In genomic region chr6:51723053-51723452, GRCm38 (mm10) we compare ENCODE assay signal across 13 mouse cellular contexts.
DNase-seq lines count a peak whose midpoint lies in the region; ATAC-seq and TF ChIP-seq lines count a peak whose summit lies in the region.
"Had no signal": no experiment of that assay in that cellular context is flagged by ENCODE, and none has a peak within 500 bp of the region (broad histone marks: within the 10 kb centered on the region; RNA-seq: fewer than 3 reads in every experiment).

No protein-coding gene starts in this region.

- no peak overlapping the region for H3K4me2 ChIP-seq in kidney, embryonic 15.5 days
- H3K4me2 ChIP-seq: midbrain, embryonic 15.5 days; neural tube, embryonic 15.5 days had no signal

- H3K4me3 ChIP-seq in kidney, adult 2 months (ENCODE audit: insufficient read depth, low read depth, low read length): no peak overlapping the region
- H3K4me3 ChIP-seq in kidney, embryonic 15.5 days (replicated peaks): no peak overlapping the region
- H3K4me3 ChIP-seq in lung, adult 2 months (replicated peaks; ENCODE audit: extremely low read depth, low read depth, low read length): no peak overlapping the region
- no peak overlapping the region for H3K4me3 ChIP-seq in thymus, adult 2 months (ENCODE audit: control insufficient read depth, insufficient read depth, low read length)
- H3K4me3 ChIP-seq: heart, embryonic 10.5 days; midbrain, embryonic 15.5 days; neural tube, embryonic 15.5 days had no signal

- DNase-seq in adrenal gland, postnatal 14 days: peak; percentile 40
- no peak for DNase-seq in adrenal gland, adult 18-20 months (ENCODE audit: low spot score in 2 of 2)
- peak; percentile 63 for DNase-seq in kidney, adult 2 months
- no peak for DNase-seq in Patski (ENCODE audit: low read depth, low spot score)
- DNase-seq in lung, adult 2 months: no peak
- DNase-seq in thymus, postnatal 36 days: no peak
- no peak for DNase-seq in thymus, adult 2 months
- DNase-seq: cerebellum, postnatal 36 days; layer of hippocampus, postnatal 36 days had no signal

- TF ChIP-seq POLR2A in kidney, adult 2 months (IDR thresholded peaks at IDR 0.05; ENCODE audit: low read depth, low read length): no peak
- no peak for TF ChIP-seq POLR2A in lung, adult 2 months (IDR thresholded peaks at IDR 0.05; ENCODE audit: borderline replicate concordance, extremely low read depth, low read depth, low read length)
- TF ChIP-seq POLR2A in thymus, adult 2 months (IDR thresholded peaks at IDR 0.05; ENCODE audit: control insufficient read depth, extremely low read depth, insufficient read depth, low read length, poor library complexity): no peak

- H3K9me3 ChIP-seq in kidney, embryonic 15.5 days (replicated peaks): no peaks in the 10 kb centered on the region
- H3K9me3 ChIP-seq: heart, embryonic 10.5 days; midbrain, embryonic 15.5 days; neural tube, embryonic 15.5 days had no signal

- WGBS in kidney, adult 2 months: 22% methylated on average over 4 of the region's 4 CpGs
- 32% methylated on average over 4 of the region's 4 CpGs for WGBS in kidney, embryonic 15.5 days
- 30% methylated on average over 4 of the region's 4 CpGs for WGBS in lung, adult 2 months
- 54% methylated on average over 4 of the region's 4 CpGs for WGBS in thymus, adult 2 months

- ATAC-seq in kidney, embryonic 15.5 days (replicated peaks; ENCODE audit: low FRiP score): no peak
- no peak for ATAC-seq in Patski
- ATAC-seq: midbrain, embryonic 15.5 days had no signal

- H3K9ac ChIP-seq in kidney, embryonic 15.5 days: no peak overlapping the region
- H3K9ac ChIP-seq: midbrain, embryonic 15.5 days; neural tube, embryonic 15.5 days had no signal

- no peaks in the 10 kb centered on the region for H3K36me3 ChIP-seq in kidney, adult 2 months (ENCODE audit: control insufficient read depth, insufficient read depth, low read length)
- H3K36me3 ChIP-seq in kidney, embryonic 15.5 days: no peaks in the 10 kb centered on the region
- H3K36me3 ChIP-seq in thymus, adult 2 months (ENCODE audit: control insufficient read depth, insufficient read depth, low read length): no peaks in the 10 kb centered on the region
- H3K36me3 ChIP-seq: heart, embryonic 10.5 days; midbrain, embryonic 15.5 days; neural tube, embryonic 15.5 days had no signal

- TF ChIP-seq CTCF in kidney, adult 2 months (conservative IDR thresholded peaks at IDR 0.05; ENCODE audit: insufficient read depth, insufficient read length, low read depth, low read length): peak; percentile 85
- peak; percentile 69 for TF ChIP-seq CTCF in Patski (IDR thresholded peaks at IDR 0.05)
- peak; percentile 57 for TF ChIP-seq CTCF in lung, adult 2 months (IDR thresholded peaks at IDR 0.05; ENCODE audit: insufficient read depth, low read length)
- no peak for TF ChIP-seq CTCF in thymus, adult 2 months (IDR thresholded peaks at IDR 0.05; ENCODE audit: borderline replicate concordance, control insufficient read depth, extremely low read depth, insufficient read depth, low read length, poor library complexity)

- peaks cover 7% of the 10 kb centered on the region; the same call in 1 of the 2 replicates for H3K4me1 ChIP-seq in kidney, adult 2 months (ENCODE audit: control insufficient read depth, insufficient read depth, low read length)
- H3K4me1 ChIP-seq in kidney, embryonic 15.5 days: peaks cover 5% of the 10 kb centered on the region; the same call in 1 of the 2 replicates
- peaks cover 3% of the 10 kb centered on the region; the same call in 1 of the 2 replicates for H3K4me1 ChIP-seq in lung, adult 2 months (ENCODE audit: control insufficient read depth, insufficient read depth, low read length)
- 0 out of 2 replicates have a peak, but pooled peaks cover 2% of the 10 kb centered on the region for H3K4me1 ChIP-seq in thymus, adult 2 months (replicated peaks; ENCODE audit: control insufficient read depth, insufficient read depth, low read length)
- H3K4me1 ChIP-seq: midbrain, embryonic 15.5 days had no signal

- in situ Hi-C loops in Patski (cut with MboI; ENCODE audit: low pct_unique_long_range_greater_than_20kb): loop anchor here (10.0 to 25.0 kb wide), 2 partner anchors 132 to 489 kb away; partner anchors contain the start of genes Gm28308, Hoxa3, Hoxa5 and Hoxa6

- no peak overlapping the region for H3K27ac ChIP-seq in kidney, adult 2 months (ENCODE audit: insufficient read depth, low read depth, low read length)
- H3K27ac ChIP-seq in kidney, embryonic 15.5 days: no peak overlapping the region
- no peak overlapping the region for H3K27ac ChIP-seq in thymus, adult 2 months (ENCODE audit: control insufficient read depth, insufficient read depth, low read length)
- H3K27ac ChIP-seq: heart, embryonic 10.5 days; midbrain, embryonic 15.5 days; neural tube, embryonic 15.5 days had no signal

- POLR2A ChIA-PET in Patski (lab: Charles Lee): no interaction called here

- H3K27me3 ChIP-seq in kidney, adult 2 months (replicated peaks; ENCODE audit: control insufficient read depth, insufficient read depth, low read length): no peaks in the 10 kb centered on the region
- no peaks in the 10 kb centered on the region; the same call in 1 of the 2 replicates for H3K27me3 ChIP-seq in kidney, embryonic 15.5 days
- no peaks in the 10 kb centered on the region for H3K27me3 ChIP-seq in Patski
- no peaks in the 10 kb centered on the region for H3K27me3 ChIP-seq in thymus, adult 2 months (ENCODE audit: control insufficient read depth, insufficient read depth, low read length)
- H3K27me3 ChIP-seq: midbrain, embryonic 15.5 days; neural tube, embryonic 15.5 days had no signal

- CTCF ChIA-PET in Patski (lab: Charles Lee): interaction anchor here (0.7 to 1.5 kb wide), 4 partner anchors 8 to 93 kb away, joined by 3 to 4 read pairs (median 3); no protein-coding TSS in a partner anchor

Comparison
In these comparisons a context has a peak if more than half of its experiments do, and no peak if none do; other contexts are left out.
1. DNase-seq: peak in adrenal gland, postnatal 14 days (single experiment) and kidney, adult 2 months (single experiment); none in adrenal gland, adult 18-20 months (0 of 2), Patski (single experiment), lung, adult 2 months (single experiment), thymus, postnatal 36 days (0 of 2) and thymus, adult 2 months (single experiment).